Mouse (Mus musculus): ENCODE measurements at regions not wholly inside any gene's neighbourhood (a gene's known extent, or its start where the extent isn't known, plus 50 kb on each side); places are given as distances from the start of the nearest gene placed in this dataset.

GRCm38 (mm10) chr4:140324971-140325676 is 78.5 kb upstream of the Igsf21 start:
- no peak for DNase-seq
- intact Hi-C loops (cut with DNase I) = no loop called here

GRCm38 (mm10) chr4:140320120-140320921 is 73.7 kb upstream of the Igsf21 start:
- intact Hi-C loops (cut with DNase I) = no loop called here
- DNase-seq = no peak

GRCm38 (mm10) chr4:140312635-140313034 is 66.1 kb upstream of the Igsf21 start:
- no peak for DNase-seq
- intact Hi-C loops (cut with DNase I) = no loop called here

GRCm38 (mm10) chr4:140307481-140307880 is 60.9 kb upstream of the Igsf21 start:
- no peak for DNase-seq

GRCm38 (mm10) chr4:140304960-140305359 is 58.4 kb upstream of the Igsf21 start:
- intact Hi-C loops (cut with DNase I) = no loop called here
- DNase-seq = no peak

More at GRCm38 (mm10) chr4:140307481-140307880, 60.9 kb upstream of the Igsf21 start:
- intact Hi-C loops (cut with DNase I) = no loop called here

- intact Hi-C loops (cut with DNase I) = no loop called here
These were observed 55.1 kb upstream of the Igsf21 start for GRCm38 (mm10) chr4:140301661-140302060.

GRCm38 (mm10) chr4:140297912-140298620 is 51.5 kb upstream of the Igsf21 start:
- intact Hi-C loops (cut with DNase I) = no loop called here

More at GRCm38 (mm10) chr4:140301661-140302060, 55.1 kb upstream of the Igsf21 start:
- no peak for DNase-seq

More at GRCm38 (mm10) chr4:140297912-140298620, 51.5 kb upstream of the Igsf21 start:
- no peak for DNase-seq

Data from heart, postnatal 10 days (tissue).